Mouse (Mus musculus): ENCODE measurements around the gene Ddx1. TPM values are rescaled to one million over a fixed set of nuclear protein-coding genes. Genes with fewer than 3 reads are reported as not detected.
"Not testable (repeated sequence)": the region's sequence is repeated elsewhere in the genome, so short reads cannot be mapped to it uniquely, and the experiment has no call there.

Gene Ddx1
- total and polyA plus RNA-seq, 3 experiments: 9.1 to 89.7 (median 80.5) TPM

DNA sequence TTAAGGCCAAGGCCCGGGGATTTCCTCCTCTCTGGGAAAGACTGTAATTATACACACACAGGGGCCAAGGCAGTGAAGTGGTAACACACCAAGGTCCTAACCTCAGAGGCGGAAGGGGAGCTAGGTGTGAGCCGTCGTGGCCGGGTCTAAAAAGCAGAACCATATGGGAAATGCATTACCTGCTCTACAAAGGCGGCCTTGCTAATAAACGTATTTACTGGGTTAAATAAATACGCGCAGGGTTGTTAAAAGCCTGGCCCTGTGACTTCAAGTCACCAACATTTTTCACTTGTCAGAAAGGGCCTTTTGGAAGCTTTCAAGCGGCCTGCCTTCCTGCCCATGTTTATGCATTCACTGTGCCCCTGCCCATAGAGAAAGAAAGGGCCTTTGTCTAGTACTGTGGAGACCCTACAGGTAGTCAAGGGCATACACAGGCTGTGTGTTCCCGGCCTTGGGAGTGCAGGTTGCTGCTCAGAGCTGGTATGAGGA is 64.1 kb downstream of the Ddx1 start:
- intact Hi-C loops (cut with DNase I): no loop called here
- Histone ChIP-seq H3K4me3 (no peak overlapping the region), H3K27me3 (ENCODE audit: control insufficient read depth, insufficient read depth, low read length) (no peaks in the 10 kb centered on the region), H3K4me1 (ENCODE audit: control insufficient read depth, insufficient read depth, low read length) (peaks cover 6% of the 10 kb centered on the region; the same call in 1 of the 2 replicates), H3K27ac (no peak overlapping the region), H3K79me2 (replicated peaks; ENCODE audit: control insufficient read depth, insufficient read depth, low read length) (no peaks in the 10 kb centered on the region), H3K9ac (ENCODE audit: low read depth, low read length) (no peak overlapping the region), H3K36me3 (ENCODE audit: control insufficient read depth, insufficient read depth, low read length) (0 out of 2 replicates have a peak, but pooled peaks cover 2% of the 10 kb centered on the region)
- no peak for DNase-seq
- 74% methylated on average over 11 of the region's 11 CpGs for WGBS
- TF ChIP-seq POLR2A (IDR thresholded peaks at IDR 0.05; ENCODE audit: insufficient read depth, low read depth, low read length): no peak

DNA sequence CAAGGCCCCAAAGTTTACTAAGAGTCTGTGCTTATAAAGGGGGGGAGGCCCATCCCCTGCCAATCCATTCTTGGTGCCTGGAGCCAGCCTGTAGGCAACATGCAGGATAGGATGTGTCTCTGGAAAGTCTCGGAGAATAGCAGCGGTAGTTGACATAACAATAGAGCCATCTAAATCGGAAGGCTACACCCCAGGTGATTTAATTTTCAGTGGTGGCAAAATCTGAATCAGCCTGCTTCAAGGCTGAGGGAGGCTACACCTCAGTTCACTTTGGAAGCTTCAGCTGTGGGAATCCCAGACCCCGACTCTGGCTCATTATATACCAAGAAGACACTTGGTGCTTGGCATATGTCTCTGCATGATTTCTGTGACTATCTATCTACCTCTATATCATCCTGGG is 64.9 kb downstream of the Ddx1 start:
- H3K79me2 ChIP-seq (replicated peaks; ENCODE audit: control insufficient read depth, insufficient read depth, low read length); H3K9ac ChIP-seq (ENCODE audit: low read depth, low read length); H3K4me3 ChIP-seq; H3K36me3 ChIP-seq (ENCODE audit: control insufficient read depth, insufficient read depth, low read length); DNase-seq; H3K4me1 ChIP-seq (ENCODE audit: control insufficient read depth, insufficient read depth, low read length); intact Hi-C loops (cut with DNase I); H3K27me3 ChIP-seq (ENCODE audit: control insufficient read depth, insufficient read depth, low read length); H3K27ac ChIP-seq: not testable (repeated sequence)
- 61% methylated on average over 4 of the region's 4 CpGs for WGBS

DNA sequence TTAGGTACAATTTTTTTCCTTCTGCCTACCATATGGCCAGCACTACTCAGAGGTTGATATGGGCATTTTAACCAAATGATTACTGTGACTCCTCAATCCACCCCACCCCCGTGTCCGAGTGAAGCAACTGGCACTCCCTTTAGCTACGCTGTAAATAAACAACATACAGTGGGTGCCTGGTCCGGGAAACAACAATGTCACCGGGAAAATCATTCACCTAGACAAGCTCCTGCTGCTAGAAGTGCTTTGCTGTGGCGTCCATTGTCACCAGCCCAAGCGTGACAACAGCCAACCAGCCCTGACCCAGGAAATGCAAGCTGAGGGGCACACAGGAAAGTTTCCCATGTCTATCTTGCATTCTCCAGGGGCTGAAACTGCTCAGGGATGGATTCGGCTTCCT is 66.8 kb downstream of the Ddx1 start:
- H3K27ac ChIP-seq: no peak overlapping the region
- peaks cover 6% of the 10 kb centered on the region; the same call in 1 of the 2 replicates for H3K4me1 ChIP-seq (ENCODE audit: control insufficient read depth, insufficient read depth, low read length)
- H3K27me3 ChIP-seq (ENCODE audit: control insufficient read depth, insufficient read depth, low read length): no peaks in the 10 kb centered on the region
- H3K4me3 ChIP-seq: no peak overlapping the region
- no peak overlapping the region for H3K9ac ChIP-seq (ENCODE audit: low read depth, low read length)
- WGBS: 80% methylated on average over 8 of the region's 8 CpGs
- intact Hi-C loops (cut with DNase I): no loop called here
- DNase-seq: no peak
- TF ChIP-seq POLR2A (IDR thresholded peaks at IDR 0.05; ENCODE audit: insufficient read depth, low read depth, low read length) (no peak), CTCF (IDR thresholded peaks at IDR 0.05) (no peak), EP300 (IDR thresholded peaks at IDR 0.05; ENCODE audit: insufficient read depth, low read depth, low read length) (no peak)
- H3K36me3 ChIP-seq (ENCODE audit: control insufficient read depth, insufficient read depth, low read length): 0 out of 2 replicates have a peak, but pooled peaks cover 2% of the 10 kb centered on the region
- H3K79me2 ChIP-seq (replicated peaks; ENCODE audit: control insufficient read depth, insufficient read depth, low read length): no peaks in the 10 kb centered on the region

DNA sequence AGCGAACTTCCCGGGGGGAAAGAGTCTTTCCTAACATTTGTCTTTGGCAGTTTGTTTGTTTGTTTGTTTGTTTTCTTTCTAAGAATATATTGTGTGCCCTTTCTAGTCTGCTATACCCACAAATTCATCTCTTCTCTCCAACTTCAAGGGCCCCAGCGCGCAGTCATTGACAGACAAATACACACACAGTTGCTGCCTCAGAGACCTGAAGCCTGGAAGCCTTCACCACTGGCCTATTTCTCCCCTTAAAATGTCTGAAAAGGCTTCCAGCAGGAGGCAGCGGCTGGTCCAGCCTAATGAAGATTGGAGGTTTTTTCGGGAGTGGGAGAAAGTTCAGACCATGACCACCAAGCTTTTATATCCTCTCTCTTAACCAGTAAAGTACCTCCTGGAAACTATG is 67.3 kb downstream of the Ddx1 start:
- Histone ChIP-seq H3K27me3 (ENCODE audit: control insufficient read depth, insufficient read depth, low read length) (no peaks in the 10 kb centered on the region), H3K4me1 (ENCODE audit: control insufficient read depth, insufficient read depth, low read length) (peaks cover 6% of the 10 kb centered on the region; the same call in 1 of the 2 replicates), H3K4me3 (no peak overlapping the region), H3K36me3 (ENCODE audit: control insufficient read depth, insufficient read depth, low read length) (0 out of 2 replicates have a peak, but pooled peaks cover 2% of the 10 kb centered on the region), H3K79me2 (replicated peaks; ENCODE audit: control insufficient read depth, insufficient read depth, low read length) (no peaks in the 10 kb centered on the region), H3K27ac (no peak overlapping the region), H3K9ac (ENCODE audit: low read depth, low read length) (no peak overlapping the region)
- intact Hi-C loops (cut with DNase I): loop anchor here (2.0 kb wide), 1 partner anchor 29 kb away; no protein-coding TSS in a partner anchor
- TF ChIP-seq EP300 (IDR thresholded peaks at IDR 0.05; ENCODE audit: insufficient read depth, low read depth, low read length): no peak
- TF ChIP-seq CTCF (IDR thresholded peaks at IDR 0.05): no peak
- no peak for TF ChIP-seq POLR2A (IDR thresholded peaks at IDR 0.05; ENCODE audit: insufficient read depth, low read depth, low read length)
- WGBS: 87% methylated on average over 6 of the region's 6 CpGs
- no peak for DNase-seq

DNA sequence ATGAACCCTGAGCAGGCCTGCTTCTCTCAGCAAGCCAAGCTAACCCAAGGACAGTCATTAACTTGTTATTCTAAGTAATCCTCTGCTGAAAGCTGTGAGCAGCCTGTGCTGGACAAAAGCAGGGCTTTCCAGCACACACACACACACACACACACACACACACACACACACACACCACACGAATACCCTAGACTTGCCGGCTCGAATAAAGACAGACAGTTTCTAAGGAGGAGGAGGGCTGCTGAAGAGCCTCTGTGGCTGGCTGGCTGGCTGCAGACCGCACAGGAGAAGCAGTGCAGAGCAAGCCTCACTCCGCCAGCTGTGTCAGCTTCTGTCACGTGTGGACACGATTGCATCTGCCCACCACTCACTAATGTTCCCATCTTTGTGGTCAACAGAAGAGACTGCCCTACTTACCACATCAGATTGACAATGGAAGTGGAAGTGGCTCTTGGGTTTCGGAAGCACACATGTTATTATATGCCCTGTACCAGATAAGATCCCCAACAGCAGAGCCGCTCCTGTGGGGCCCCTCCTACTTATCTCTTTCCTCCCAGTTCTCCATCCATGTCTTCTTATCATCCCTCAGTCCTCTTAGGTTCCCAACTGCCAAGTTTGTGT is 68.2 kb downstream of the Ddx1 start:
- Histone ChIP-seq H3K4me1 (ENCODE audit: control insufficient read depth, insufficient read depth, low read length) (peaks cover 6% of the 10 kb centered on the region; the same call in 1 of the 2 replicates), H3K27ac (no peak overlapping the region)

DNA sequence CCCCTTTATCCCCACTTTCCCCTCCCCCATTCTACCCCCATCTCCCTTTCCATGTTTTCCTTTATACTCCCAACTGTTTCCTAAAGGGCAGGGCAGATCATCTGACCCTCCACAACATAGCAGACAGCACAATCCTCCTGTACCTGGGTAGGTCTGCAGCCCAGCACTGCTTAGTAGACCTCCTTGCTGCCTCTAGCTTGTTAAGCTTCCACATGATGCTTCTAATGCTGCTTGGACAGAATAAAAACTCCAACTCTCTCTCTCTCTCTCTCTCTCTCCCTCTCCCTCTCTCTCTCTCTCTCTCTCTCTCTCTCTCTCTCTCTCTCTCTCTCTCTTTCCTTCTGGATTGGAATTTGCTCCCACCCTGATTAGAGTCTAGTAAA is 68.7 kb downstream of the Ddx1 start:
- TF ChIP-seq POLR2A (IDR thresholded peaks at IDR 0.05; ENCODE audit: insufficient read depth, low read depth, low read length) (no peak), CTCF (IDR thresholded peaks at IDR 0.05) (no peak), EP300 (IDR thresholded peaks at IDR 0.05; ENCODE audit: insufficient read depth, low read depth, low read length) (no peak)
- DNase-seq: no peak
- H3K4me1 ChIP-seq (ENCODE audit: control insufficient read depth, insufficient read depth, low read length): peaks cover 6% of the 10 kb centered on the region; the same call in 1 of the 2 replicates
- 0 out of 2 replicates have a peak, but pooled peaks cover 2% of the 10 kb centered on the region for H3K36me3 ChIP-seq (ENCODE audit: control insufficient read depth, insufficient read depth, low read length)
- no peak overlapping the region for H3K9ac ChIP-seq (ENCODE audit: low read depth, low read length)
- intact Hi-C loops (cut with DNase I): loop anchor here (2.0 kb wide), 1 partner anchor 30 kb away; no protein-coding TSS in a partner anchor
- H3K79me2 ChIP-seq (replicated peaks; ENCODE audit: control insufficient read depth, insufficient read depth, low read length): no peaks in the 10 kb centered on the region
- no peak overlapping the region for H3K4me3 ChIP-seq
- H3K27me3 ChIP-seq (ENCODE audit: control insufficient read depth, insufficient read depth, low read length): no peaks in the 10 kb centered on the region
- no peak overlapping the region for H3K27ac ChIP-seq

More for the DNA sequence above, 68.2 kb downstream of the Ddx1 start:
- intact Hi-C loops (cut with DNase I): loop anchor here (2.0 kb wide), 1 partner anchor 30 kb away; no protein-coding TSS in a partner anchor
- Histone ChIP-seq H3K27me3 (ENCODE audit: control insufficient read depth, insufficient read depth, low read length) (no peaks in the 10 kb centered on the region), H3K79me2 (replicated peaks; ENCODE audit: control insufficient read depth, insufficient read depth, low read length) (no peaks in the 10 kb centered on the region), H3K36me3 (ENCODE audit: control insufficient read depth, insufficient read depth, low read length) (0 out of 2 replicates have a peak, but pooled peaks cover 2% of the 10 kb centered on the region), H3K4me3 (no peak overlapping the region), H3K9ac (ENCODE audit: low read depth, low read length) (no peak overlapping the region)
- no peak for DNase-seq
- WGBS: 29% methylated on average over 9 of the region's 9 CpGs
- TF ChIP-seq POLR2A (IDR thresholded peaks at IDR 0.05; ENCODE audit: insufficient read depth, low read depth, low read length) (no peak), CTCF (IDR thresholded peaks at IDR 0.05) (no peak), EP300 (IDR thresholded peaks at IDR 0.05; ENCODE audit: insufficient read depth, low read depth, low read length) (no peak)
